Mouse (Mus musculus): ENCODE measurements around the gene Lhx3. TPM values are rescaled to one million over a fixed set of nuclear protein-coding genes. Genes with fewer than 3 reads are reported as not detected.

Lhx3 gene
- polyA plus RNA-seq (2015; fragmentation: Nextera tagmentation; extraction: Ambion mirVana), result not detected in 2 replicates

- Histone ChIP-seq H3K27ac (replicated peaks) (no peak within 1 kb of the TSS), H3K27me3 (peaks cover 49% of the 10 kb centered on the region), H3K4me1 (replicated peaks) (peaks cover 7% of the 10 kb centered on the region), H3K9ac (no peak within 1 kb of the TSS), H3K4me2 (no peak within 1 kb of the TSS), H3K9me3 (replicated peaks) (no peaks in the 10 kb centered on the region), H3K36me3 (replicated peaks) (peaks cover 28% of the 10 kb centered on the region), H3K4me3 (replicated peaks) (no peak within 1 kb of the TSS)
- WGBS (ENCODE audit: insufficient replicate concordance), result 7% methylated on average over 19 of the region's 19 CpGs
- peak; percentile 76 for ATAC-seq (ENCODE audit: insufficient read depth)
Measured at GRCm38 (mm10) chr2:26208126-26208789, at the start of gene Lhx3. Lhx3 (minus strand) TSS chr2:26208289.

- Histone ChIP-seq H3K27me3 (peaks cover 12% of the 10 kb centered on the region), H3K9ac (no peak overlapping the region), H3K27ac (replicated peaks) (no peak overlapping the region), H3K4me2 (no peak overlapping the region), H3K4me1 (replicated peaks) (no peaks in the 10 kb centered on the region), H3K4me3 (replicated peaks) (no peak overlapping the region), H3K36me3 (replicated peaks) (no peaks in the 10 kb centered on the region), H3K9me3 (replicated peaks) (no peaks in the 10 kb centered on the region)
- no peak for ATAC-seq (ENCODE audit: insufficient read depth)
- 63% methylated on average over 16 of the region's 16 CpGs for WGBS (ENCODE audit: insufficient replicate concordance)
Measured at GRCm38 (mm10) chr2:26257315-26258096, 49.4 kb upstream of the Lhx3 start.

GRCm38 (mm10) chr2:26254816-26255215 is 46.7 kb upstream of the Lhx3 start:
- Histone ChIP-seq H3K36me3 (replicated peaks) (no peaks in the 10 kb centered on the region), H3K27me3 (peaks cover 12% of the 10 kb centered on the region), H3K9ac (no peak overlapping the region), H3K27ac (replicated peaks) (no peak overlapping the region), H3K4me3 (replicated peaks) (no peak overlapping the region), H3K9me3 (replicated peaks) (no peaks in the 10 kb centered on the region), H3K4me2 (no peak overlapping the region), H3K4me1 (replicated peaks) (no peaks in the 10 kb centered on the region)
- no peak for ATAC-seq (ENCODE audit: insufficient read depth)
- WGBS (ENCODE audit: insufficient replicate concordance), result 48% methylated on average over 4 of the region's 4 CpGs

DNA sequence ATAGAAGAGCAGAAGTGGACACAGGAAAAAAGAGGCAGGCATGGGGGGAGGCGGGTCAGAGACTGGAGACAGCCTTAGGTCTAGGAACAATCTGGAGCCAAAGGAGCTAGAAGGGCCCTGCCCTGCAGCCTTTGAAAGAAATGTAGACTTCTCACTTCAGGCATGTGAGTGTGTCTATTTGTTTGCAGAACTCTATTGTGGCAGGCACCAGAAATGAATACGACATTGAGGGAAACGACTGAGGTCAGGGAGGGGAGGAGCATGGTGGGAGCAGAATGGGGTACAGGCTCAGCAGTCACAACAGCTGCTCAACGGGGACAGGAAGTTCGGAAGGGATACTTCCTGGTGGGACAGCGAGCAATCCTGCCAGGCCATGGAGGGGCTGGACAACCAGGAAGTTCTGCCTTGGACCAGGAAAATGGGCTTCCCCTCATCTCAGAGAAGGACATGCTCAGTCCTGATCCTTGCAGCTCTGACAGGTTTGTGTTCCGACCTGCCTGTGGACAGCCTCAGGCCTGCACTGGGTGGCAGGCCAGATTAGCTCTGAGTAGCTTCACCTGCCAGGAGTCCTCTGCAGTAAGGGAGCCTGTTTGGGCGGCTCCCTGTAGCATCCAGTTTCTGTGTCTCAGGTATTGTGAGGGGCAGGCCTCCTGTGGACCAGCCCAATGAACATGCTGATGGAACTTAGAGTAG is 44.6 kb upstream of the Lhx3 start:
- no peak overlapping the region for H3K27ac ChIP-seq (replicated peaks)

DNA sequence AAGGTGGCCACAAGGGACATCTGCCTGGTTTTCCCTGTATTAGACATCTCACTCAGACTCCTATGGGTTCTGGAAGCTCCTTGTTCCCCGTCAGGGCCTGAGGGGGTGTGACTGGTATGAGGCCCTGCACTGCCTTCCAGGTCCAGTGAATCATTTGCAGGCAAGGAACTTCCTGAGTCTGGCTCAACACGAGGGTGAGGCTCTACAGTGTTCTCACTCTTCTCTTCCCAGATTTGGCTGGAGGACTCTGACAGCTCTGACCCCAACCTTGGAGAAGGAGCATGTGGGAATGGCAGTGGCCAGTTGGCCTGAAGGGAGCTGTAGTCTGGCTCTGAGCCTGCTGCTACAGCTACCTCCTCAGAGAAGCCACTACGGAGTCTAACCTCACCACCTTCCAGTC is 39.4 kb upstream of the Lhx3 start:
- H3K9ac ChIP-seq, result no peak overlapping the region
- 38% methylated on average over 3 of the region's 3 CpGs for WGBS (ENCODE audit: insufficient replicate concordance)
- no peak for ATAC-seq (ENCODE audit: insufficient read depth)
- no peaks in the 10 kb centered on the region for H3K4me1 ChIP-seq (replicated peaks)
- no peak overlapping the region for H3K4me2 ChIP-seq
- no peak overlapping the region for H3K4me3 ChIP-seq (replicated peaks)
- H3K36me3 ChIP-seq (replicated peaks), result no peaks in the 10 kb centered on the region
- no peaks in the 10 kb centered on the region for H3K9me3 ChIP-seq (replicated peaks)
- no peak overlapping the region for H3K27ac ChIP-seq (replicated peaks)
- H3K27me3 ChIP-seq, result peaks cover 6% of the 10 kb centered on the region; the same call in 1 of the 2 replicates

More for the DNA sequence above, 44.6 kb upstream of the Lhx3 start:
- no peaks in the 10 kb centered on the region for H3K36me3 ChIP-seq (replicated peaks)
- ATAC-seq (ENCODE audit: insufficient read depth), result no peak
- no peak overlapping the region for H3K4me2 ChIP-seq
- H3K4me3 ChIP-seq (replicated peaks), result no peak overlapping the region
- no peaks in the 10 kb centered on the region for H3K4me1 ChIP-seq (replicated peaks)
- H3K9me3 ChIP-seq (replicated peaks), result no peaks in the 10 kb centered on the region
- H3K9ac ChIP-seq, result no peak overlapping the region
- H3K27me3 ChIP-seq, result peaks cover 12% of the 10 kb centered on the region
- 34% methylated on average over 8 of the region's 8 CpGs for WGBS (ENCODE audit: insufficient replicate concordance)

DNA sequence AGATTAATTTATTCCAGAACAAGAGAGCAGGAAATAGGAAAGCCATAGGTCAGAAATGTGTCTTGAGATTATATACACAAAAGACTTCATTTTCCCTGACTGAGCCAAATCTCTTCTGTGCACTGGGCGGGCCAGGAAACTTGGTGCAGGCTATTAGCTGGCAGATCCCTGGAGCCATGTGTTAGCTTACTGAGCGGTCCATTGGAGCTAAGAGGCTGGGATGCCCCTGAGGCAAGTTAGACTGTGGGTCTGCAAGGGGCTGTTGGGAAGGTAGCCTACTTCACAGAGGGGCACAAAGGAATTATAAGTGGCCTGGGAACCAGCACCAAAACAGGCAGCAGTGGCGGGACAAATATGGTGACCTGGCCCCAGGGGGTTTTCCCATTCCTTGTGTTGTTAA is 32.8 kb upstream of the Lhx3 start:
- Histone ChIP-seq H3K4me1 (replicated peaks) (peaks cover 20% of the 10 kb centered on the region), H3K9me3 (replicated peaks) (no peaks in the 10 kb centered on the region), H3K27ac (replicated peaks) (no peak overlapping the region), H3K36me3 (replicated peaks) (no peaks in the 10 kb centered on the region), H3K4me3 (replicated peaks) (no peak overlapping the region), H3K27me3 (0 out of 2 replicates have a peak, but pooled peaks cover 3% of the 10 kb centered on the region), H3K9ac (no peak overlapping the region), H3K4me2 (no peak overlapping the region)
- WGBS (ENCODE audit: insufficient replicate concordance), result 56% methylated on average over 3 of the region's 3 CpGs
- ATAC-seq (ENCODE audit: insufficient read depth), result no peak

DNA sequence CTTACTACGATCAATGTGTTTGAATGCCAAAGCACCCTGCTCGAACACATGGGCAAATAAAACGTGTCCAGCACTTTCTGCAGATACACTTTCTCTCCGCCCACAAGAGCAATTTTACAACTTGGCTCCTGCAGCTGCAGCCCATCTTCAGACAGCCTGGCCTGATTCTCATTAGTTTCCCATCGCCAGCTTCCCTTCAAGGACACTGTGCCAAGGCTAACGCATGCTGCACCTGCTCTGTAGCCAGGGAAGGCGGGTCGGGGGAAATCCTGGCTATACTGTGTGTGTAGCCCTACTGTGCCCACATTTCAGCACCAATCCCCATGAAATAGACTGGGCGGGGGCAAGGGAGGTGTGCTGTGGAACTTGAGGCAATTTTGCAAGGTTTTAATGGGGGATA is 32.2 kb upstream of the Lhx3 start:
- Histone ChIP-seq H3K4me2 (no peak overlapping the region), H3K9ac (no peak overlapping the region)
- WGBS (ENCODE audit: insufficient replicate concordance), result 46% methylated on average over 9 of the region's 9 CpGs

GRCm38 (mm10) chr2:26237290-26237782 is 29.2 kb upstream of the Lhx3 start, which contains the start of gene Qsox2:
Qsox2 (minus strand) TSS chr2:26237525.
- H3K9ac ChIP-seq, result peak within 1 kb of the TSS; percentile 91
- ATAC-seq (ENCODE audit: insufficient read depth), result peak; percentile 87
- WGBS (ENCODE audit: insufficient replicate concordance), result under 1% methylated on average over 35 of the region's 36 CpGs
- H3K4me1 ChIP-seq (replicated peaks), result peaks cover 44% of the 10 kb centered on the region
- H3K27ac ChIP-seq (replicated peaks), result peak within 1 kb of the TSS; percentile 83
- 0 out of 2 replicates have a peak, but pooled peaks cover 3% of the 10 kb centered on the region for H3K27me3 ChIP-seq
- H3K36me3 ChIP-seq (replicated peaks), result no peaks in the 10 kb centered on the region
- H3K4me2 ChIP-seq, result peak within 1 kb of the TSS; percentile 92
- H3K4me3 ChIP-seq (replicated peaks), result peak within 1 kb of the TSS; percentile 90
- H3K9me3 ChIP-seq (replicated peaks), result no peaks in the 10 kb centered on the region

More for the DNA sequence above, 32.2 kb upstream of the Lhx3 start:
- no peak overlapping the region for H3K4me3 ChIP-seq (replicated peaks)
- no peak for ATAC-seq (ENCODE audit: insufficient read depth)
- H3K36me3 ChIP-seq (replicated peaks), result no peaks in the 10 kb centered on the region
- no peak overlapping the region for H3K27ac ChIP-seq (replicated peaks)
- peaks cover 24% of the 10 kb centered on the region for H3K4me1 ChIP-seq (replicated peaks)
- 0 out of 2 replicates have a peak, but pooled peaks cover 3% of the 10 kb centered on the region for H3K27me3 ChIP-seq
- H3K9me3 ChIP-seq (replicated peaks), result no peaks in the 10 kb centered on the region

DNA sequence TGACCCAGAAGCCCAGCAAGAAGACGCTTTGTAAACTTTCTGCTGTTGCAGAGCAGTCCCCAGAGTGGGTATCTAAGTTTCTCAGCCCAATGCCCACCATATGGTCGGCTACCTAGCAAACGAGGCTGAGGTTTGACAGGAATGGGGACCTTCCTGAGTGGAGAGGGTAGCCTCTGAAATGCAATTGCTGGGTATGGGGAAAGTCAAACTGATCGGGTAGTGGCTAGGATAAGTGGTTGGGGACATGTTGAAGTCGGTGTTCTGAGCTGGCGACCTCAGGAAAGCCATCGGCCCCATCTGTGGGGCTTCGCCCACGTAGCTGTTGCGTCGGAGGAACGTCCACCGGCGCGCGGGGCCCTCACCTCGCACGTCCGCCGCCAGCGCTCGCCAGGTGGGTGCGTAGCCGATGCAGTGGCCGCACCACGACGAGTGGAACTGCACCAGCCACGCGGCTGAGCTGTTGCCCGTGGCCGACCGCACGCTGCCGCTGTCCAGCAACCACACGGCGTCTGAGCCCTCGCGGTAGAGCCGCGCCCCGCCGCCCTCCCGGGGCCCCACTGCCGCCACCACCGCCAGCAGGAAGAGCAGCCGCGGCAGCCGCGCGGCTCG is 28.7 kb upstream of the Lhx3 start:
- WGBS (ENCODE audit: insufficient replicate concordance), result under 1% methylated on average over 51 of the region's 51 CpGs
- Histone ChIP-seq H3K4me3 (replicated peaks) (peak overlapping the region; percentile 90), H3K4me2 (peak overlapping the region; percentile 92), H3K36me3 (replicated peaks) (no peaks in the 10 kb centered on the region), H3K27ac (replicated peaks) (peak overlapping the region; percentile 83), H3K9me3 (replicated peaks) (no peaks in the 10 kb centered on the region), H3K27me3 (0 out of 2 replicates have a peak, but pooled peaks cover 3% of the 10 kb centered on the region), H3K4me1 (replicated peaks) (peaks cover 44% of the 10 kb centered on the region), H3K9ac (peak overlapping the region; percentile 91)
- ATAC-seq (ENCODE audit: insufficient read depth), result peak; percentile 58

DNA sequence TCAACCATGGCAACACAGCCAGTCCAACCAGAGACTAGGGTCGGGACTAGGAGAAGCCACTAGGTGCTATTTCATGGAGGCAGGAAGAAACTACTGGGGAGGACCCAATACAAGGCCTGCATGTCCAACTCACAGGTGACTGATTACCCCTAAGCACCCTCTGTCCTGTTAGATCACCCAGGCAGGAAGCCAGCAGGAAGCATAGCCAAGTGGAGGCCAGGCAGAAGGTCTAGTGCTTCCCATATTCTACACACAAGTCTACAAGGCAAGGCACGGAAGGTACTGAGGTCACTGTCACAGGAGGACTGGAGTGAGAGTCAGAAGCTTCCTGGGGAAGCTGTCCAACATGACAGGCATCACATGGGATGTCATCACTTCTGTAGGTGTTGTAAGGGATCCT is 26.7 kb upstream of the Lhx3 start:
- no peaks in the 10 kb centered on the region for H3K9me3 ChIP-seq (replicated peaks)
- H3K27ac ChIP-seq (replicated peaks), result no peak overlapping the region
- no peak for ATAC-seq (ENCODE audit: insufficient read depth)
- no peak overlapping the region for H3K4me3 ChIP-seq (replicated peaks)
- 63% methylated on average over 2 of the region's 2 CpGs for WGBS (ENCODE audit: insufficient replicate concordance)
- peaks cover 44% of the 10 kb centered on the region for H3K4me1 ChIP-seq (replicated peaks)
- H3K27me3 ChIP-seq, result 0 out of 2 replicates have a peak, but pooled peaks cover 2% of the 10 kb centered on the region
- no peaks in the 10 kb centered on the region for H3K36me3 ChIP-seq (replicated peaks)
- H3K9ac ChIP-seq, result no peak overlapping the region
- H3K4me2 ChIP-seq, result no peak overlapping the region

Measured in liver, embryonic 15.5 days (tissue).